Mouse (Mus musculus): Measurements from ENCODE around the gene Lgals3bp. TPM values are rescaled to one million over a fixed set of nuclear protein-coding genes. Genes with fewer than 3 reads are reported as not detected.

The Lgals3bp gene
- polyA plus RNA-seq, 1 experiment from 2014 or later: 2.8 TPM

DNA sequence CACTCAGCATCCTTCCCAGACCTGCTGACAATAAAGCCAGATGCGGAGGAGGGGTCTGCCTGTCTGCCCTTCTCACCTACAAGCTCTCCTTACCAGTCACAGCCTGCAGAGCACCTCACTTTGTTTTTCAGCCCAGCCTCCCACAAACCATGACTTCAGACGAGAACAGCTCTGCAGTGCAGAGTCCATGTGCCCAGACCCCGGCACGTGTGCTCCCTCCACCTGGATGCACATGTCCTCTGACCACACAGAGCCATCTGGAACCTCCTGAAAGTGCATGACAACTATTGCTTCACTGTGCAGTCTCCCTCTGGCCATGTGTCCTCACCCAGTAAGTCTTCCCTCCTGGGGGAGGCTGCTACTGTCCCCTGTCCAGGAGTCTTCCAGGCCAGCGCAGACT is 12.4 kb upstream of the Lgals3bp start:
- H3K27ac ChIP-seq (ENCODE audit: low read length): no peak overlapping the region
- no peak overlapping the region for H3K4me3 ChIP-seq (replicated peaks; ENCODE audit: low read length)
- no peak overlapping the region for H3K9ac ChIP-seq (replicated peaks; ENCODE audit: low read depth, low read length)
- peaks cover 7% of the 10 kb centered on the region; the same call in 1 of the 2 replicates for H3K36me3 ChIP-seq (ENCODE audit: control insufficient read depth, insufficient read depth)
- H3K9me3 ChIP-seq (ENCODE audit: control insufficient read depth, low read length): no peaks in the 10 kb centered on the region
- peaks cover 35% of the 10 kb centered on the region for H3K4me1 ChIP-seq (replicated peaks; ENCODE audit: control insufficient read depth, insufficient read depth, low read length)
- H3K27me3 ChIP-seq (replicated peaks; ENCODE audit: control insufficient read depth, insufficient read depth, low read length): no peaks in the 10 kb centered on the region
- 89% methylated on average over 5 of the region's 5 CpGs for WGBS
- H3K4me2 ChIP-seq (ENCODE audit: low read length): no peak overlapping the region
- no peak for ATAC-seq

DNA sequence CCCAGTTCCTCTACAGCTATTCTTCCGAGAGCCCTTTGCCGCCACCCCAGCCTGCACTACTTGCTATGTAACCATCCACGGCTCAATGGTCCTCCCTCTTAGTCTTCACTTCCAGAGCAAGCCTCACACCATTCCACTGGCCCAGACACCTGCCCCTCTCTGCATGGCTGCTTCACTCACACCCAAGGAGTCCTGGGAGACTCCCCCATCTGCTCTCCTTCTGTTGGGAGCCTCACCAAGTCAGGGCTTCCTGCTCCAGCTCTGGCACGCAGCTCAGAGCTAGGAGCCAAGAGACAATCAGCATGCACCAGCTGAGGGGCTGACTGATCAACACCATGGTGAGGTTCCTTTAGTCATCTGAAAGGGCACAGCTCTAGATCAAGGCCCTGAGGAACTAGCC is 11.2 kb upstream of the Lgals3bp start:
- Histone ChIP-seq H3K4me3 (replicated peaks; ENCODE audit: low read length) (no peak overlapping the region), H3K4me2 (ENCODE audit: low read length) (no peak overlapping the region), H3K36me3 (ENCODE audit: control insufficient read depth, insufficient read depth) (peaks cover 7% of the 10 kb centered on the region; the same call in 1 of the 2 replicates), H3K4me1 (replicated peaks; ENCODE audit: control insufficient read depth, insufficient read depth, low read length) (peaks cover 30% of the 10 kb centered on the region), H3K27ac (ENCODE audit: low read length) (peak overlapping the region; percentile 23), H3K9ac (replicated peaks; ENCODE audit: low read depth, low read length) (no peak overlapping the region), H3K27me3 (replicated peaks; ENCODE audit: control insufficient read depth, insufficient read depth, low read length) (no peaks in the 10 kb centered on the region), H3K9me3 (ENCODE audit: control insufficient read depth, low read length) (no peaks in the 10 kb centered on the region)
- ATAC-seq: peak; percentile 62
- 71% methylated on average over 4 of the region's 4 CpGs for WGBS

DNA sequence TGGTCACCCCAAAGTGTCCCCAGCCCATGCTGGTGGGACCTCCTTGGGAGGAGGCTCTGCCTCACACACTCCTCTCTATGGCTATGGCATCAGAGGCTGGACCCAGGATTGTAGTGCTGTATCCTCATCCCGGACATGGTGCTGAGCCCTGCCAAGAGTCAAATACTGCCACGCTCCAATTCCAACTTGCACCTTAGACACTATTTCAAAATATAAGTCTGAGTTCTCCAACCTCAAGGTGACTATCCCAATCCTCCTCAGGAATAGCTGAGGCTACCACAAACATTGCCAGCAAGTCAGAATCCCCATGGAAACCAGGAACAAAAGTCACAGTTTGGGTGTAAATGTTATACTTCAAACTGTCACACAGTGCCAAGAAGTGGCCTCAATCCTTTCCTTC is 10.7 kb upstream of the Lgals3bp start:
- H3K4me2 ChIP-seq (ENCODE audit: low read length): no peak overlapping the region
- H3K27ac ChIP-seq (ENCODE audit: low read length): peak overlapping the region; percentile 23; the same call in 1 of the 2 replicates
- no peaks in the 10 kb centered on the region for H3K27me3 ChIP-seq (replicated peaks; ENCODE audit: control insufficient read depth, insufficient read depth, low read length)
- H3K4me3 ChIP-seq (replicated peaks; ENCODE audit: low read length): no peak overlapping the region
- peaks cover 7% of the 10 kb centered on the region; the same call in 1 of the 2 replicates for H3K36me3 ChIP-seq (ENCODE audit: control insufficient read depth, insufficient read depth)
- no peak for ATAC-seq
- 85% methylated on average over 2 of the region's 2 CpGs for WGBS
- peaks cover 26% of the 10 kb centered on the region for H3K4me1 ChIP-seq (replicated peaks; ENCODE audit: control insufficient read depth, insufficient read depth, low read length)
- H3K9me3 ChIP-seq (ENCODE audit: control insufficient read depth, low read length): no peaks in the 10 kb centered on the region
- H3K9ac ChIP-seq (replicated peaks; ENCODE audit: low read depth, low read length): no peak overlapping the region

DNA sequence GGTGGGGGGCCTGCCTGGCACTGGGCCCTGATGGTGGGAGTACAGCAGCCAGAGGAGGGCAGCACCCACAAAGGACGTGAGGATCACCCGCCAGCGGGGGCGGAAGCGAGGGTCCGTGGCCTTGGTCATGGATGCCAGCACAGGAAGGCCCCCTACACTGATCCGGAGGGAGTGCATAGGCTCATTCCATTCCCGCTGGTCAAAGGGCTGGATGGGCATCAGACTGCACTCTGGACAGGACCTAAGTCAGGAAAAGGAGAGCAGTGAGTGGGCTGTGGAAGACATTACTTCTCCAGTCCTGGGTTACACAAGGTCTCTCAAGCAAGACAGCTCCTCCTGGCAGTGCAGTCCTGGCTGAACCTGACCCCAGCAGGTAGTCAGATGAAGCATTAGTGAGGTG is 9.4 kb upstream of the Lgals3bp start:
- no peak overlapping the region for H3K4me2 ChIP-seq (ENCODE audit: low read length)
- no peak for ATAC-seq
- peaks cover 18% of the 10 kb centered on the region for H3K4me1 ChIP-seq (replicated peaks; ENCODE audit: control insufficient read depth, insufficient read depth, low read length)
- H3K9me3 ChIP-seq (ENCODE audit: control insufficient read depth, low read length): no peaks in the 10 kb centered on the region
- no peak overlapping the region for H3K4me3 ChIP-seq (replicated peaks; ENCODE audit: low read length)
- no peaks in the 10 kb centered on the region for H3K27me3 ChIP-seq (replicated peaks; ENCODE audit: control insufficient read depth, insufficient read depth, low read length)
- WGBS: 88% methylated on average over 8 of the region's 8 CpGs
- H3K36me3 ChIP-seq (ENCODE audit: control insufficient read depth, insufficient read depth): peaks cover 9% of the 10 kb centered on the region; the same call in 1 of the 2 replicates
- H3K9ac ChIP-seq (replicated peaks; ENCODE audit: low read depth, low read length): no peak overlapping the region
- no peak overlapping the region for H3K27ac ChIP-seq (ENCODE audit: low read length)

DNA sequence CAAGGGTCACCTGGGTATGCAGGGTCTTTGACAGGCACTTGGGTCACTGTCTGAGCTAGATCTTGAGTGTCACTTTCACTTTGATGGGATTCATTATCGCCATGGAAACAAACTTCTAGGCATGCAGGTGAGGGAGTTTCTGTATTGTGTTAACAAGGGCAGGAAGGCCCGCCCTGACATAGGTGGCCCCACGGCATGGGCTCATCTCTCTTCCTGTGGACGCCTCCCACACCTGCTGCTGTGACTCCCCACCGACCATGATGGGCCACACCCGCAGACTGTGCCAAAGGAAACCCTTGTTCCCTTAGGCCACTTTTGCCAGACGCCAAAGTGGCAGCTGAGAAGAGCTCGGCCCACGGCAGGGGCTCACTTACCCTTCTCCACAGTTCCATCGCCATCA is 8.6 kb upstream of the Lgals3bp start:
- no peak overlapping the region for H3K4me3 ChIP-seq (replicated peaks; ENCODE audit: low read length)
- H3K4me2 ChIP-seq (ENCODE audit: low read length): no peak overlapping the region
- no peak overlapping the region for H3K9ac ChIP-seq (replicated peaks; ENCODE audit: low read depth, low read length)
- H3K9me3 ChIP-seq (ENCODE audit: control insufficient read depth, low read length): no peaks in the 10 kb centered on the region
- H3K4me1 ChIP-seq (replicated peaks; ENCODE audit: control insufficient read depth, insufficient read depth, low read length): peaks cover 16% of the 10 kb centered on the region
- ATAC-seq: no peak
- H3K36me3 ChIP-seq (ENCODE audit: control insufficient read depth, insufficient read depth): peaks cover 9% of the 10 kb centered on the region; the same call in 1 of the 2 replicates
- 95% methylated on average over 10 of the region's 10 CpGs for WGBS
- no peak overlapping the region for H3K27ac ChIP-seq (ENCODE audit: low read length)
- H3K27me3 ChIP-seq (replicated peaks; ENCODE audit: control insufficient read depth, insufficient read depth, low read length): no peaks in the 10 kb centered on the region

DNA sequence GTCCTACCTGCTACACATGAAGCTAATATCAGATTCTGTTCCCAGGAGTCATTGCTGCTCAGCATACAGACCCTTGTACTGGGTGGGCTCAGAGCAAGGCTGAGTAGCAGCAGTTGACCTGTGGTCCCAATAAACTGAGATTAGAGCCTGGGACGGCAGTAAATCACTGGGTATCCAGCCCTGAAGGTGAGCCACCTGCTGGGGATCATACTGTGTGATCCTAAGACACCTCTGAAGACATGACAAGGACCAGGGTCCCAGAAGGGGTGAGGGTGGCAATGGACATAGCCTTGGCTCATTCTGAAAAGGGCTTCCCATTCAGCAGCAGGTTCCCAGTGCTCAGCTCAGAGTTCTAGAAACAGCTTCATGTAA is 8.2 kb upstream of the Lgals3bp start:
- no peak for ATAC-seq
- H3K9me3 ChIP-seq (ENCODE audit: control insufficient read depth, low read length): no peaks in the 10 kb centered on the region
- no peak overlapping the region for H3K4me2 ChIP-seq (ENCODE audit: low read length)
- H3K4me1 ChIP-seq (replicated peaks; ENCODE audit: control insufficient read depth, insufficient read depth, low read length): peaks cover 16% of the 10 kb centered on the region
- WGBS: 85% methylated on average over 1 of the region's 1 CpGs
- H3K9ac ChIP-seq (replicated peaks; ENCODE audit: low read depth, low read length): no peak overlapping the region
- no peak overlapping the region for H3K27ac ChIP-seq (ENCODE audit: low read length)
- H3K4me3 ChIP-seq (replicated peaks; ENCODE audit: low read length): no peak overlapping the region
- H3K36me3 ChIP-seq (ENCODE audit: control insufficient read depth, insufficient read depth): peaks cover 9% of the 10 kb centered on the region; the same call in 1 of the 2 replicates
- H3K27me3 ChIP-seq (replicated peaks; ENCODE audit: control insufficient read depth, insufficient read depth, low read length): no peaks in the 10 kb centered on the region

DNA sequence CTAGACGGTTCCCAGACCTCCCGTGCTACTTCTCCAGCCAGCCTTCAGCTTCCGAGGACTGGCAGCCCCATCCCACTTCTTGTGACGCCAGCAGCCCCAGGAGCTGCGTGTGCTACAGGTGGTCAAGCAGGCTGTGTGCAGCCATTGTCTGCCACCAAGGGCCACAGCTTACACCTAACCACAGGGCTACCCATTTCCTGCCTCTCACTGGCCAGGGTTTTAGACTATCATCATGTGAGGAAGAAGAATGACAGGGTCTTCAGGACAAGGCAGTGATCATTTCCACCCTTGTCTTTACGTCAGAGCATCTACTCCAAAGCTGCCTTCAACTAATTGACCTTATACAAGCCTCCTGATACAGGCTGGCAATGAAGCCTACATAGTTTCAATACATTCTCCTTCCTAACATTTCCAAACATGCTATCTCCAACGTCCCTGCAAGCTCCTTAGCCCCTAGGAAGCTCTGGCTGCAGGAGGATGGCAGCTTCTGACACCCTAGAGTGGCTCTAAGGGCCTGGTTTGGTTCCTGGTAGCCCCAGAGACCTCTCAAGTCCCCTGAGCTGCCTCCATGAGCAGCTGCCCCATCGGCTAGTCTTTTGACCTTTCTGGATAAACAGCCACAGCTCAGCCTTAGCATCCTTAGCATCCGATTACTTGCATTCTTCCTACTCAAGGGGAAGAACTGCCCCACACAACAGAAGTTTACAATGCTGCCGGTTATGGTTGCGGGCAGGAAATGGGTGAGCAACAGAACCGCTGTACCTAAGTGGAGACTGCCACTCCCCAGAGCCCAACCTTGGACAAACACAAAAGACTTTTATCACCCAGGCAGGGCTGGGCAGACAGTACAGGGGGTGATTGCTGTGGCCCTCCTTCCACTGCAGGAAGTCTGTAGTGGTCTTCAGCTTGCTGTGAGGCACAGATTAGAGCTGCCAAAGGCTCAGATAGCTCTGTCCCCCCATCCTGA is 7.5 kb upstream of the Lgals3bp start:
- no peaks in the 10 kb centered on the region for H3K27me3 ChIP-seq (replicated peaks; ENCODE audit: control insufficient read depth, insufficient read depth, low read length)
- ATAC-seq: no peak
- H3K9ac ChIP-seq (replicated peaks; ENCODE audit: low read depth, low read length): no peak overlapping the region
- peaks cover 16% of the 10 kb centered on the region for H3K4me1 ChIP-seq (replicated peaks; ENCODE audit: control insufficient read depth, insufficient read depth, low read length)
- no peak overlapping the region for H3K4me2 ChIP-seq (ENCODE audit: low read length)
- 90% methylated on average over 12 of the region's 12 CpGs for WGBS
- H3K36me3 ChIP-seq (ENCODE audit: control insufficient read depth, insufficient read depth): peaks cover 9% of the 10 kb centered on the region; the same call in 1 of the 2 replicates
- no peak overlapping the region for H3K27ac ChIP-seq (ENCODE audit: low read length)
- no peaks in the 10 kb centered on the region for H3K9me3 ChIP-seq (ENCODE audit: control insufficient read depth, low read length)
- no peak overlapping the region for H3K4me3 ChIP-seq (replicated peaks; ENCODE audit: low read length)

DNA sequence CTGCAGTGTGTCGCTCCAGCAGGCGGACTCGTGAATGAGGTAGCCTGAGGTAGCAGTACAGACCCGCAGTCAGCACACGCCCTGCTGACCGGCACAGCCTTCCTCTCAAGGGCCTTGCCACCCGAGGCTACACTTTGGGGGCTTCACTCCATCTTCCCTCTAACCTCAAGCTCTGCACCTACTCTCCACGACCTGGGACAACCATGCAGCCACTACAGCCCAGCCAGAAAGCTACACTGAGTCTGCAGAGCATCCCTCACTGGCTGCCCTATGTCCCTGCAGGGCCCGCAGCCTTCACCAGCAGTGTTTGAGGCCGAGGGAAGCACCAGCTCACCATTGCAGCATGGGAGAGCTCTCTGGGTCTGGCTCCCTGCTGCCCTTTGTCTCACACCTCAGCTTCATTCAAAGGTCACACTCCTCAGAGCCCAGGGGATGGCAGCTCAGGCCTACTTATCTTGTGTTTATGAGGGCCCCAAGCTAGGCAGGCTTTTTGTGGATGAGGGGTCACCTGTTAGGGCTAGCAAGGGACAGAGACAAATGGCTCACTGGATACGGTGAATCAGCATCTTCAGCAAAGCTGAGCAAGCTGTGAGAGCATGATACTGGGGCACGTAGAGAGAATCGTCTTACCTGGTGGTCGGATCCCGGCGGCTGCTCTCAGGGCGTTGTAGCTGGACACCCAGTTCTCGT is 6.3 kb upstream of the Lgals3bp start:
- Histone ChIP-seq H3K36me3 (ENCODE audit: control insufficient read depth, insufficient read depth) (peaks cover 9% of the 10 kb centered on the region; the same call in 1 of the 2 replicates), H3K4me2 (ENCODE audit: low read length) (no peak overlapping the region), H3K4me1 (replicated peaks; ENCODE audit: control insufficient read depth, insufficient read depth, low read length) (peaks cover 12% of the 10 kb centered on the region), H3K27me3 (replicated peaks; ENCODE audit: control insufficient read depth, insufficient read depth, low read length) (no peaks in the 10 kb centered on the region), H3K4me3 (replicated peaks; ENCODE audit: low read length) (no peak overlapping the region), H3K27ac (ENCODE audit: low read length) (no peak overlapping the region), H3K9me3 (ENCODE audit: control insufficient read depth, low read length) (no peaks in the 10 kb centered on the region), H3K9ac (replicated peaks; ENCODE audit: low read depth, low read length) (no peak overlapping the region)
- no peak for ATAC-seq
- 88% methylated on average over 18 of the region's 18 CpGs for WGBS

DNA sequence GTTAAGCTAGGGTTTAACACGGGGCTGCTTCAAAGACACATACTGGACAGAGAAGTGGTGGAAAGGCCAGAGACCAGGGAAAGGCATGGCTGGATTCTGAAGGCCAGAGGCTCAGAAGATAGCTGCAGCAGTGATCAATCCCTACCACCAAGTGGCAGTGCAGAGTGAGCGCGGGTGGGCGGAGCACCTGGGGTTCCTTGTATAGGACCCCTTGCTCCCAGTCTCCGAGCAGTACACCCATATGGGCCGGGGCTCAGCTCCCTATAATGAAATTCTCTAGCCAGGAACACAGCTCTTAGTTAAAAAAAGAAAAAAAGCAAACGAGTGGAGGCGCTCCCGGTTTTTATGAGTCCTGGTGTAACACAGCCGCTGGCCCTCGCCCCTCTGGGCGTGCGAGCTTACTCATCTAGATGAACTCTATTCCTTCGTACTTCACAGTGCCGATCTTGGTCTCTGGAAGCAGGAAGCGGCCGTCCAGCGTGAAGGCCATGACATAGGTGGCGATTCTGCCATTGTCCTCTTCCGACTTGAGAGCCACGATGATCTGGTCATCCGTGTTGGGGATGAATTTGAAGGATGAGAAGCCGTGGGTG is 5.5 kb upstream of the Lgals3bp start:
- no peak overlapping the region for H3K27ac ChIP-seq (ENCODE audit: low read length)
- peaks cover 9% of the 10 kb centered on the region; the same call in 1 of the 2 replicates for H3K36me3 ChIP-seq (ENCODE audit: control insufficient read depth, insufficient read depth)
- no peak overlapping the region for H3K9ac ChIP-seq (replicated peaks; ENCODE audit: low read depth, low read length)
- no peaks in the 10 kb centered on the region for H3K27me3 ChIP-seq (replicated peaks; ENCODE audit: control insufficient read depth, insufficient read depth, low read length)
- no peak for ATAC-seq
- H3K4me2 ChIP-seq (ENCODE audit: low read length): no peak overlapping the region
- H3K4me3 ChIP-seq (replicated peaks; ENCODE audit: low read length): no peak overlapping the region
- no peaks in the 10 kb centered on the region for H3K9me3 ChIP-seq (ENCODE audit: control insufficient read depth, low read length)
- 84% methylated on average over 23 of the region's 23 CpGs for WGBS
- H3K4me1 ChIP-seq (replicated peaks; ENCODE audit: control insufficient read depth, insufficient read depth, low read length): peaks cover 5% of the 10 kb centered on the region

Measured in forebrain, embryonic 16.5 days (tissue).